Mouse (Mus musculus): ENCODE measurements around the gene Nprl2.

DNA sequence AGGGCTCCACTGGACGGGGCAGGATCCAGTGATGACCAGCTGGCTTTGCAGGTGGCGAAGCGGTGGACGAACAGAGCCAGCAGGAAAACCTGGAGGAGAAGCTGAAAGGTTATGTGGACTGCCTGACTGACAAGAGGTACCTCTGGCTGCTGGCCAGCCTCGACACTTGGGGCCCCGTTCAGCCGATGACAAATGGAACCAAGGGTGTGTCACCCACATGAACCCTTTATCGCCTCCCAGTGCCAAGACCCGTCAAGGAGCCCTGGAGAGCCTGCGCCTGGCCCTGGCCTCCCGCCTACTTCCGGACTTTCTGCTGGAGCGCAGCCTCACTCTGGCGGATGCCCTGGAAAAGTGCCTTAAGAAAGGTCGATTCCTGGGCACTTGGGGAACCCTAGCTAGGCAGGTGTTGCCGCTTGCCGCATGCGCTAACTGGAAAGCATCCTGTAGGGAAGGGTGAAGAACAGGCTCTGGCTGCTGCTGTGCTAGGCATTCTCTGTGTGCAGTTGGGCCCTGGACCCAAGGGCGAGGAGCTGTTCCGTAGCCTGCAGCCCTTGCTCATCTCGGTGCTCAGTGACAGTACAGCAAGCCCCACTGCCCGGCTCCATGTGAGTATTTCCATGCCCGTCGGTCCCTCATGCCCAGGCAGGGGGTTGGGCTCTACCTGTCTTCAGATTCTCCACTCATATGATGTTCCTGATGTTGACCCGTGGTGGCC lies 48.2 kb downstream of the Nprl2 start:
- no peak for TF ChIP-seq CTCF (IDR thresholded peaks at IDR 0.05)
- no peak for TF ChIP-seq EP300 (IDR thresholded peaks at IDR 0.05; ENCODE audit: insufficient read depth, low read depth, low read length)
